Mouse (Mus musculus) CH12.LX (cell line): ENCODE measurements around the gene Igfbp1. TPM values are rescaled to one million over a fixed set of nuclear protein-coding genes. Genes with fewer than 3 reads are reported as not detected.

Experiments used
- DNase-seq: peaks from one replicate; pipeline ENCODE4 v3.0.0-alpha.2; 2013; ENCODE audit errors: extremely low read depth
- H3K27ac ChIP-seq: 2 replicates; pipeline ENCODE4 v1.5.1; 2012; ENCODE audit warnings: low read depth, mild to moderate bottlenecking, control low read depth, moderate library complexity; ENCODE audit not compliant: insufficient read depth
- H3K27me3 ChIP-seq: replicated peaks from 2 replicates; pipeline ENCODE3; 2012; ENCODE audit warnings: inconsistent platforms
- H3K36me3 ChIP-seq, 2 experiments: replicated peaks in 1 of 2; 2 replicates each; pipeline versions ENCODE3 to v1.6.1; 2012; ENCODE audit warnings: inconsistent platforms in 1 of 2, low read length in 1 of 2, mild to moderate bottlenecking in 1 of 2, mixed read lengths in 1 of 2, moderate library complexity in 1 of 2; ENCODE audit not compliant: control insufficient read depth in 1 of 2, insufficient read depth in 1 of 2
- H3K4me1 ChIP-seq, 2 experiments: 2 replicates each; pipeline ENCODE4 v1.6.1; 2012; ENCODE audit warnings: inconsistent platforms in 1 of 2, moderate library complexity in 1 of 2; ENCODE audit not compliant: insufficient read depth in 2 of 2, control insufficient read depth in 1 of 2
- H3K4me2 ChIP-seq: 2 replicates; pipeline ENCODE4 v1.6.1; 2012; ENCODE audit warnings: low read depth, mild to moderate bottlenecking, control low read depth; ENCODE audit not compliant: poor library complexity, insufficient read depth, severe bottlenecking
- H3K4me3 ChIP-seq, 3 experiments: fragments of 150-350 bp in 1 of 3; sonication (generic) in 1 of 3; replicated peaks in 1 of 3; 2 replicates each; pipeline versions ENCODE3 to v1.5.1; 2011 to 2012; ENCODE audit warnings: low read depth in 2 of 3, low read length in 2 of 3, mild to moderate bottlenecking in 2 of 3, moderate library complexity in 2 of 3, control low read depth in 1 of 3, improper control_type of control experiment in 1 of 3, inconsistent platforms in 1 of 3, mixed read lengths in 1 of 3; ENCODE audit not compliant: poor library complexity in 1 of 3
- H3K79me2 ChIP-seq: replicated peaks from 2 replicates; pipeline ENCODE4 v1.6.1; 2012; ENCODE audit warnings: mild to moderate bottlenecking, moderate library complexity; ENCODE audit not compliant: control insufficient read depth, poor library complexity, insufficient read depth, severe bottlenecking; ENCODE audit errors: extremely low read depth
- H3K9ac ChIP-seq: 2 replicates; pipeline ENCODE4 v1.6.1; 2012; ENCODE audit warnings: low read depth, mild to moderate bottlenecking, control low read depth, moderate library complexity; ENCODE audit not compliant: insufficient read depth
- H3K9me3 ChIP-seq: replicated peaks from 2 replicates; pipeline ENCODE3; 2012; ENCODE audit warnings: low read length, inconsistent platforms, mixed read lengths
- CTCF ChIP-seq, 2 experiments: IDR thresholded peaks in 1 of 2; conservative IDR thresholded peaks in 1 of 2; 2 replicates each; pipeline ENCODE4 v1.5.1; 2011 to 2012; ENCODE audit warnings: low read depth in 2 of 2, low read length in 2 of 2, improper control_type of control experiment in 1 of 2, inconsistent platforms in 1 of 2, mild to moderate bottlenecking in 1 of 2, moderate library complexity in 1 of 2
- ETS1 ChIP-seq: conservative IDR thresholded peaks from 2 replicates; pipeline ENCODE4 v1.6.1; 2012; ENCODE audit warnings: low read depth, mild to moderate bottlenecking, inconsistent platforms, low read length, improper control_type of control experiment, moderate library complexity
- MAZ ChIP-seq: IDR thresholded peaks from 2 replicates; pipeline ENCODE4 v1.6.1; 2012; ENCODE audit warnings: low read depth, mild to moderate bottlenecking, inconsistent platforms, low read length, improper control_type of control experiment, moderate library complexity
- MEF2A ChIP-seq: IDR thresholded peaks from 2 replicates; pipeline ENCODE4 v1.6.1; 2014; ENCODE audit warnings: low read depth, mild to moderate bottlenecking, inconsistent platforms, low read length, improper control_type of control experiment, borderline replicate concordance
- MYC ChIP-seq: IDR thresholded peaks from 2 replicates; pipeline ENCODE4 v1.6.1; 2011; ENCODE audit warnings: low read depth, mild to moderate bottlenecking, improper control_type of control experiment, low read length
- NELFE ChIP-seq: IDR thresholded peaks from 2 replicates; pipeline ENCODE4 v1.6.1; 2011; ENCODE audit warnings: low read depth, low read length, improper control_type of control experiment
- RAD21 ChIP-seq: IDR thresholded peaks from 2 replicates; pipeline ENCODE4 v1.6.1; 2011; ENCODE audit warnings: low read depth, mild to moderate bottlenecking, low read length, improper control_type of control experiment, moderate library complexity
- SMC3 ChIP-seq: IDR thresholded peaks from 2 replicates; pipeline ENCODE4 v1.6.1; 2011; ENCODE audit warnings: low read depth, low read length, improper control_type of control experiment
- USF2 ChIP-seq: conservative IDR thresholded peaks from 2 replicates; pipeline ENCODE4 v1.6.1; 2011; ENCODE audit warnings: low read depth, low read length, improper control_type of control experiment
- ZC3H11A ChIP-seq: IDR thresholded peaks from 2 replicates; pipeline ENCODE4 v1.6.1; 2012; ENCODE audit warnings: low read depth, mild to moderate bottlenecking, inconsistent platforms, low read length, improper control_type of control experiment
- ZKSCAN1 ChIP-seq: IDR thresholded peaks from 2 replicates; pipeline ENCODE4 v1.6.1; 2012; ENCODE audit warnings: low read depth, inconsistent platforms, low read length, improper control_type of control experiment, borderline replicate concordance
- dilution Hi-C: fragments of 300-500 bp; cut with MboI; formaldehyde crosslinking; loops from 2 replicates; pipeline ENCODE4 v1.14.3; 2020; ENCODE audit warnings: low sequenced_read_pairs; ENCODE audit not compliant: extremely low pct_unique_long_range_greater_than_20kb, extremely low pct_ligation_motif_present
- in situ Hi-C: fragments of 300-500 bp; cut with MboI; formaldehyde crosslinking; loops from 3 replicates; pipeline ENCODE4 v1.14.3; 2019; ENCODE audit warnings: low sequenced_read_pairs, low pct_ligation_motif_present, low pct_unique_long_range_greater_than_20kb, mixed read lengths
- polyA plus RNA-seq: library from polyadenylated mRNA; unstranded; fragments of >175 nt; gene quantifications from 2 replicates; pipeline ENCODE4 v1.2.1, GENCODE M21; 2012; ENCODE audit warnings: low read depth; ENCODE audit not compliant: insufficient read length
- total RNA-seq, 2 experiments: library from RNA; depleted of rRNA; stranded (reverse); fragments of 300-350 nt in 1 of 2; fragments of >200 nt in 1 of 2; gene quantifications; 2 replicates each; pipeline ENCODE4 v1.2.3; 2012 to 2014

The Igfbp1 gene
- total and polyA plus RNA-seq, 3 experiments: not detected

- Histone ChIP-seq H3K9ac (no peak overlapping the region), H3K27me3 (peaks cover 63% of the 10 kb centered on the region), H3K4me1 (no peaks in the 10 kb centered on the region), H3K4me2 (no peak overlapping the region), H3K36me3 (no peaks in the 10 kb centered on the region), H3K9me3 (no peaks in the 10 kb centered on the region), H3K27ac (no peak overlapping the region), H3K79me2 (no peaks in the 10 kb centered on the region), H3K4me3 (no peak overlapping the region)
- in situ Hi-C loops (loop anchor here (25.0 kb wide), 1 partner anchor 498 kb away; the partner anchor contains the start of gene Ramp3), dilution Hi-C loops (no loop called here)
- DNase-seq: no peak
- TF ChIP-seq SMC3: no peak
- no peak for TF ChIP-seq MAZ
- TF ChIP-seq USF2: no peak
These were observed 36.9 kb upstream of the Igfbp1 start for GRCm38 (mm10) chr11:7160637-7161101.

DNA sequence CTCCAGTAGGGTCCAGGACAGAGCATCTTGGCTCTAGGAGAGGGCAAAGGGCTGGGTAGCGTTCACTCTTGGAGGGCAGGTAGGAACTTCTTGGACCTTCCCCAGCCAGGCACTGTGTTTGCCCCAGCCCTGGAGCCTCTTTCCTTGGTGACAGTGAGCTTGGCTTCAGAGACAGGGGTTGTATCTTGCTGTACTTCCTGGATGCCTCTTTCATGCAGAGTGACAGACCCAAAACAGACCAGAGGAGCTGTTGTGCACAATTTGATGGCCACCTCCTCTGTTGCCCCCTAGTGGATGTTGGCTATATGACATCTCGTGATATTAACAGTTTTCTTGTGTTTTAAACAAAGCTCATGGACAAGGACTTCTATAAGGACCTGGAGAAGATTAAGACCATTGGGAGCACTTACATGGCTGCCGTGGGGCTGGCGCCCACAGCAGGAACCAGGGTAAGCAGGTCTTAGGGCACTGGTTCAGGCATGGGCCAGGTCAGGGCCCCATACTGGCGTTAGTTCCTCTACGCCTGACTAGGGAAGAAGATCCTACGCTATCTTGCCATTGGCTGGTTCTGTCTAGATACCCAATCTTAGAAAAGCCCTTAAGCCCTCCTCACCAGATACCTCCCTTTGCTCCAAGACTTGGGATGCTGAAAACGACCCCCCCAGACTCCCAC is 35.9 kb upstream of the Igfbp1 start:
- H3K4me3 ChIP-seq: no peak overlapping the region
- H3K9ac ChIP-seq: no peak overlapping the region
- DNase-seq: peak; percentile 32
- no peaks in the 10 kb centered on the region for H3K4me1 ChIP-seq
- H3K36me3 ChIP-seq: no peaks in the 10 kb centered on the region
- H3K4me2 ChIP-seq: no peak overlapping the region
- H3K9me3 ChIP-seq: no peaks in the 10 kb centered on the region
- dilution Hi-C loops (no loop called here), in situ Hi-C loops (loop anchor here (25.0 kb wide), 1 partner anchor 499 kb away; the partner anchor contains the start of gene Ramp3)
- no peak overlapping the region for H3K27ac ChIP-seq
- peak; percentile 71 to 82 for TF ChIP-seq CTCF (conservative IDR thresholded peaks at IDR 0.05 in 1 of 2, IDR thresholded peaks at IDR 0.05 in 1 of 2; ENCODE audit: low read depth in 2 of 2, low read length in 2 of 2)
- no peak for TF ChIP-seq MAZ
- TF ChIP-seq SMC3: peak; percentile 53
- TF ChIP-seq RAD21: peak; percentile 51
- no peak for TF ChIP-seq MYC
- H3K27me3 ChIP-seq: peaks cover 55% of the 10 kb centered on the region
- no peaks in the 10 kb centered on the region for H3K79me2 ChIP-seq

- no peak overlapping the region for H3K4me2 ChIP-seq
- H3K36me3 ChIP-seq: no peaks in the 10 kb centered on the region
- TF ChIP-seq ETS1 (no peak), NELFE (no peak), MEF2A (no peak), RAD21 (no peak), MYC (no peak), ZC3H11A (no peak), ZKSCAN1 (no peak)
- TF ChIP-seq, all 38 proteins: peak for 0
- no peaks in the 10 kb centered on the region for H3K4me1 ChIP-seq
- no peak overlapping the region for H3K4me3 ChIP-seq
- peaks cover 39% of the 10 kb centered on the region for H3K27me3 ChIP-seq
- H3K27ac ChIP-seq: no peak overlapping the region
- in situ Hi-C loops (loop anchor here (25.0 kb wide), 1 partner anchor 502 kb away; the partner anchor contains the start of gene Ramp3), dilution Hi-C loops (no loop called here)
- no peaks in the 10 kb centered on the region for H3K79me2 ChIP-seq
- H3K9me3 ChIP-seq: peaks cover 2% of the 10 kb centered on the region
- no peak overlapping the region for H3K9ac ChIP-seq
- no peak for DNase-seq
These were observed 33.2 kb upstream of the Igfbp1 start for GRCm38 (mm10) chr11:7164416-7164815.
